13 mouse cellular contexts compared by ENCODE assay signal in genomic region chr9:16437805-16438204, GRCm38 (mm10).
DNase-seq lines count a peak whose midpoint lies in the region; ATAC-seq lines count a peak whose summit lies in the region.
"Had no signal": no experiment of that assay in that cellular context is flagged by ENCODE, and none has a peak within 500 bp of the region (broad histone marks: within the 10 kb centered on the region; RNA-seq: fewer than 3 reads in every experiment).

No protein-coding gene starts in this region.

- H3K36me3 ChIP-seq in forebrain, embryonic 12.5 days (replicated peaks) = no peaks in the 10 kb centered on the region
- H3K36me3 ChIP-seq in hindbrain, embryonic 16.5 days (ENCODE audit: control insufficient read depth, insufficient read depth, low read length) = no peaks in the 10 kb centered on the region
- H3K36me3 ChIP-seq in neural tube, embryonic 13.5 days = no peaks in the 10 kb centered on the region
- H3K36me3 ChIP-seq: limb, embryonic 13.5 days; lung, embryonic 15.5 days had no signal

- no peak for DNase-seq in frontal cortex, postnatal 14 days (ENCODE audit: low spot score in 2 of 2)
- no peak for DNase-seq in ovary, adult 18-20 months (ENCODE audit: low spot score)
- no peak for DNase-seq in MN1 (ENCODE audit: low spot score)
- DNase-seq in liver = no peak
- DNase-seq: cerebellum, adult 9-11 months; kidney, adult 18-20 months; thymus, postnatal 14 days had no signal

- peak overlapping the region; percentile 25; the same call in 1 of the 2 replicates for H3K4me2 ChIP-seq in forebrain, embryonic 12.5 days
- peak overlapping the region; percentile 13 for H3K4me2 ChIP-seq in hindbrain, embryonic 16.5 days (ENCODE audit: low read length)
- H3K4me2 ChIP-seq in neural tube, embryonic 13.5 days = peak overlapping the region; percentile 6; the same call in 1 of the 2 replicates
- H3K4me2 ChIP-seq: limb, embryonic 13.5 days; lung, embryonic 15.5 days had no signal

- peaks cover 71% of the 10 kb centered on the region for H3K4me1 ChIP-seq in forebrain, embryonic 12.5 days
- peaks cover 27% of the 10 kb centered on the region for H3K4me1 ChIP-seq in hindbrain, embryonic 16.5 days (ENCODE audit: control insufficient read depth, insufficient read depth, low read depth, low read length)
- peaks cover 79% of the 10 kb centered on the region for H3K4me1 ChIP-seq in neural tube, embryonic 13.5 days (replicated peaks)

- no peaks in the 10 kb centered on the region for H3K9me3 ChIP-seq in forebrain, embryonic 12.5 days
- no peaks in the 10 kb centered on the region for H3K9me3 ChIP-seq in hindbrain, embryonic 16.5 days (ENCODE audit: control insufficient read depth, low read length)
- no peaks in the 10 kb centered on the region for H3K9me3 ChIP-seq in neural tube, embryonic 13.5 days
- H3K9me3 ChIP-seq: limb, embryonic 13.5 days; lung, embryonic 15.5 days had no signal

- peak overlapping the region; percentile 81 for H3K27ac ChIP-seq in forebrain, embryonic 12.5 days
- peak overlapping the region; percentile 41; the same call in 1 of the 2 replicates for H3K27ac ChIP-seq in hindbrain, embryonic 16.5 days (ENCODE audit: low read depth, low read length)
- peak overlapping the region; percentile 65 for H3K27ac ChIP-seq in neural tube, embryonic 13.5 days (replicated peaks)
- H3K27ac ChIP-seq: limb, embryonic 13.5 days; lung, embryonic 15.5 days had no signal

- H3K9ac ChIP-seq in forebrain, embryonic 12.5 days = no peak overlapping the region
- no peak overlapping the region for H3K9ac ChIP-seq in hindbrain, embryonic 16.5 days (ENCODE audit: low read depth, low read length)
- H3K9ac ChIP-seq in neural tube, embryonic 13.5 days = no peak overlapping the region
- H3K9ac ChIP-seq: limb, embryonic 13.5 days; lung, embryonic 15.5 days had no signal

- peak; percentile 28; the same call in 1 of the 2 replicates for ATAC-seq in frontal cortex, adult (ENCODE audit: low TSS enrichment)
- ATAC-seq in forebrain, embryonic 12.5 days (ENCODE audit: low FRiP score) = peak; percentile 82
- peak; percentile 53 for ATAC-seq in hindbrain, embryonic 16.5 days
- ATAC-seq in neural tube, embryonic 13.5 days (ENCODE audit: low read depth) = peak; percentile 44; the same call in 1 of the 2 replicates

- 5% methylated on average over 5 of the region's 5 CpGs for WGBS in forebrain, embryonic 12.5 days
- WGBS in hindbrain, embryonic 16.5 days = 7% methylated on average over 5 of the region's 5 CpGs
- WGBS in neural tube, embryonic 13.5 days = 3% methylated on average over 5 of the region's 5 CpGs

- no peak overlapping the region for H3K4me3 ChIP-seq in forebrain, embryonic 12.5 days (replicated peaks)
- no peak overlapping the region for H3K4me3 ChIP-seq in hindbrain, embryonic 16.5 days (ENCODE audit: low read length)
- no peak overlapping the region for H3K4me3 ChIP-seq in neural tube, embryonic 13.5 days
- H3K4me3 ChIP-seq: limb, embryonic 13.5 days; lung, embryonic 15.5 days had no signal

- H3K27me3 ChIP-seq in forebrain, embryonic 12.5 days = no peaks in the 10 kb centered on the region
- no peaks in the 10 kb centered on the region for H3K27me3 ChIP-seq in hindbrain, embryonic 16.5 days (replicated peaks; ENCODE audit: control insufficient read depth, insufficient read depth, low read length)
- H3K27me3 ChIP-seq in neural tube, embryonic 13.5 days = no peaks in the 10 kb centered on the region
- H3K27me3 ChIP-seq: limb, embryonic 13.5 days; lung, embryonic 15.5 days had no signal

Comparison
In these comparisons a context has a peak if more than half of its experiments do, and no peak if none do; other contexts are left out.
1. ATAC-seq: peak in every context shown above with its lines; median percentile 82 in forebrain, embryonic 12.5 days; 53 in hindbrain, embryonic 16.5 days; 44 in neural tube, embryonic 13.5 days; 28 in frontal cortex, adult.